Mouse (Mus musculus): ENCODE results near the gene Zfp800. TPM values are rescaled to one million over a fixed set of nuclear protein-coding genes. Genes with fewer than 3 reads are reported as not detected.

The Zfp800 gene
- total and polyA plus RNA-seq, 3 experiments: 95.3 to 235 (median 122) TPM

DNA sequence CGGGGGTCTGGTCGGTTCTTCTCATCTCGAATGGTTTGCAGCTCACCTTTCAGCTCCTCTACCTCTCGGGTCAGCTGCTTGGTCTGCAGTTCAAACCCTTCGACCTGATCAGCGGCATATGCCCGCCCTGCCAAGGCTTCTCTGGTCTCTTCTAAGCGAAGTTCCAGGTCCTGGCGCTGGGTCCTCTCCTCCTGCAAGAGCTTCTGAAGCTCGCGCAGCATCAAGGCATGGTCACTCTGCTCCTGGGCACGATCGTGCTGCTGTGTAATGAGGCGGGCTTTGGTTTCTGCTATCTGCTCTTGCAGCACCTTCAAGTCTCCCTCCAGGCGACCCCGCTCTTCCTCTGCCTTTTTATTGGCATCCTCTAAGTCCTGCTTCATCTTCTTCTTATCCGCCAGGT lies 22.6 kb upstream of the Zfp800 start:
- peaks cover 45% of the 10 kb centered on the region for H3K4me1 ChIP-seq (ENCODE audit: insufficient read depth, low read depth, low read length)

DNA sequence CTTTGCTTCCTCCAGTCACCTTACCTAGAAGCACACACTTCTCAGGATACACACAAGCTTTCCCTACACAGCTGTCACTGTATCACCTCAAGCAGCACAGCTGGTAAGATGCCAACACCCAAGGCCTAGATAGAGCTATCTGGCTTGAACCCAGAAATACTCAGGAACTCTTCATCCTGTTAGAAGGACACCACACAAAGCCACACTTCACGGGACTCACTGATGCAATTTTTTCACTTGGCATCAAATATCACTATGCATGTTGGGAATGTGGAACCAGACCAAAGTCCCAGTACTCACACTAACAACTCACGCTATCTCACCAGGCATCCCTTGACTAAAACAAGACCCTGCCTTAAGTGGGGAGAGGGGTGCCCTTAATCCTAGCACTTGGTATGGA lies 21.9 kb upstream of the Zfp800 start:
- Histone ChIP-seq H3K27me3 (ENCODE audit: insufficient read depth, low read length) (no peaks in the 10 kb centered on the region), H3K36me3 (replicated peaks) (peaks cover 61% of the 10 kb centered on the region), H3K9me3 (replicated peaks) (no peaks in the 10 kb centered on the region), H3K4me3 (ENCODE audit: low read depth, low read length) (no peak overlapping the region), H3K4me1 (ENCODE audit: insufficient read depth, low read depth, low read length) (peaks cover 42% of the 10 kb centered on the region)
- TF ChIP-seq GATA1 (IDR thresholded peaks at IDR 0.05; ENCODE audit: borderline replicate concordance, low read length) (no peak), CTCF (IDR thresholded peaks at IDR 0.05; ENCODE audit: low read depth, low read length) (no peak), TAL1 (conservative IDR thresholded peaks at IDR 0.05; ENCODE audit: low read depth, low read length) (no peak), POLR2AphosphoS5 (IDR thresholded peaks at IDR 0.05; ENCODE audit: insufficient replicate concordance, low read depth, low read length) (no peak), GATA2 (IDR thresholded peaks at IDR 0.05; ENCODE audit: borderline replicate concordance, low read depth, low read length) (no peak)
- DNase-seq (ENCODE audit: low spot score) (no peak), ATAC-seq (ENCODE audit: extremely low read depth, insufficient number of reproducible peaks, low FRiP score, poor library complexity, severe bottlenecking) (no peak)

More for the DNA sequence above, 22.6 kb upstream of the Zfp800 start:
- no peaks in the 10 kb centered on the region for H3K9me3 ChIP-seq (replicated peaks)
- TF ChIP-seq GATA1 (IDR thresholded peaks at IDR 0.05; ENCODE audit: borderline replicate concordance, low read length) (no peak), TAL1 (conservative IDR thresholded peaks at IDR 0.05; ENCODE audit: low read depth, low read length) (no peak), GATA2 (IDR thresholded peaks at IDR 0.05; ENCODE audit: borderline replicate concordance, low read depth, low read length) (no peak), POLR2AphosphoS5 (IDR thresholded peaks at IDR 0.05; ENCODE audit: insufficient replicate concordance, low read depth, low read length) (no peak), CTCF (IDR thresholded peaks at IDR 0.05; ENCODE audit: low read depth, low read length) (no peak)
- no peak for ATAC-seq (ENCODE audit: extremely low read depth, insufficient number of reproducible peaks, low FRiP score, poor library complexity, severe bottlenecking)
- no peak for DNase-seq (ENCODE audit: low spot score)
- H3K27me3 ChIP-seq (ENCODE audit: insufficient read depth, low read length): no peaks in the 10 kb centered on the region
- peaks cover 63% of the 10 kb centered on the region for H3K36me3 ChIP-seq (replicated peaks)
- H3K4me3 ChIP-seq (ENCODE audit: low read depth, low read length): peak overlapping the region; percentile 95; the same call in 1 of the 2 replicates

DNA sequence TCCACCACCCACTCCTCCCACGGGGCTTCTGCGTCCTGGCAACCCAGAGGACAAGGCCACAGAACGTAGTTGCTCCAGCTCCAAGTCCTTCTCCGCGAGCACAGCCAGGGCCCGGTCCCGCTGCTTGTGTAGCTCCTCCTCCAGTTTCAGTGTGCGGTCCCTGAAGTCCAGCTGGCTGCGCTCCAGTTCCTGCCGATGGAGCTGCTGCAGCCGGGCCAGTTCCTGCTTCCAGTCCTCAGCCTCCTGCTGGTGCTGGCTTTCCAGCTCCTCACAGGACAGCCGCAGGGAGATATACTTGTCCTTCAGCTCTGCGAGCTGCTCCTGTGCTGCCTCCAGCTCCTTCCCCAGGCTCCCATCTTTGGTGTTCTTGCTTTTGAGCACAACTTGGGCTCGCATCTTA lies 20.6 kb upstream of the Zfp800 start:
- Histone ChIP-seq H3K9me3 (replicated peaks) (no peaks in the 10 kb centered on the region), H3K4me3 (ENCODE audit: low read depth, low read length) (no peak overlapping the region), H3K27me3 (ENCODE audit: insufficient read depth, low read length) (no peaks in the 10 kb centered on the region), H3K36me3 (replicated peaks) (peaks cover 58% of the 10 kb centered on the region), H3K4me1 (ENCODE audit: insufficient read depth, low read depth, low read length) (peaks cover 33% of the 10 kb centered on the region)
- ATAC-seq (ENCODE audit: extremely low read depth, insufficient number of reproducible peaks, low FRiP score, poor library complexity, severe bottlenecking) (no peak), DNase-seq (ENCODE audit: low spot score) (no peak)
- TF ChIP-seq POLR2AphosphoS5 (IDR thresholded peaks at IDR 0.05; ENCODE audit: insufficient replicate concordance, low read depth, low read length): no peak
- TF ChIP-seq GATA2 (IDR thresholded peaks at IDR 0.05; ENCODE audit: borderline replicate concordance, low read depth, low read length): no peak
- no peak for TF ChIP-seq CTCF (IDR thresholded peaks at IDR 0.05; ENCODE audit: low read depth, low read length)
- no peak for TF ChIP-seq GATA1 (IDR thresholded peaks at IDR 0.05; ENCODE audit: borderline replicate concordance, low read length)
- no peak for TF ChIP-seq TAL1 (conservative IDR thresholded peaks at IDR 0.05; ENCODE audit: low read depth, low read length)

DNA sequence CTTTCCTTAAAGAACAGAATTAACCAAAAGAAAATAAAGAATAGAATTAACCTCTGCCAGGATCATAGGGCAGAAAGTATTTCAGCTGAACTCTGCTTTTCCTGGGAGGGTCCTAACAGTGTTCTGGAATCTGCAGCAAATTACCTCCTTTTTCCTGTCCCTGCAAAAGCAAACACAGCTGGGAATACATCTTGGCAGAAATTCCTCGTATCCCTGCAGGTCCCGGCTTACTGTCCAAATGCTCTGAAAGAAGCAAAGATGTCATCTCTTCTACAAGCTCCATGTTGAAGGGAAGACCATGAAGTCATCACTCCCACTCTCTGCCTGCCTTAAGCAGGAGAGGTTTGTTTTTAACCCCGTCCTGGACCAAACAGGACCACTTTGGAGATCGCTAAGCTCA lies 19.2 kb upstream of the Zfp800 start:
- ATAC-seq (ENCODE audit: extremely low read depth, insufficient number of reproducible peaks, low FRiP score, poor library complexity, severe bottlenecking) (no peak), DNase-seq (ENCODE audit: low spot score) (no peak)
- TF ChIP-seq GATA2 (IDR thresholded peaks at IDR 0.05; ENCODE audit: borderline replicate concordance, low read depth, low read length): no peak
- no peak for TF ChIP-seq TAL1 (conservative IDR thresholded peaks at IDR 0.05; ENCODE audit: low read depth, low read length)
- TF ChIP-seq POLR2AphosphoS5 (IDR thresholded peaks at IDR 0.05; ENCODE audit: insufficient replicate concordance, low read depth, low read length): no peak
- no peak for TF ChIP-seq GATA1 (IDR thresholded peaks at IDR 0.05; ENCODE audit: borderline replicate concordance, low read length)
- H3K4me1 ChIP-seq (ENCODE audit: insufficient read depth, low read depth, low read length): peaks cover 22% of the 10 kb centered on the region
- H3K27me3 ChIP-seq (ENCODE audit: insufficient read depth, low read length): no peaks in the 10 kb centered on the region
- H3K4me3 ChIP-seq (ENCODE audit: low read depth, low read length): no peak overlapping the region
- H3K9me3 ChIP-seq (replicated peaks): no peaks in the 10 kb centered on the region
- H3K36me3 ChIP-seq (replicated peaks): peaks cover 58% of the 10 kb centered on the region

DNA sequence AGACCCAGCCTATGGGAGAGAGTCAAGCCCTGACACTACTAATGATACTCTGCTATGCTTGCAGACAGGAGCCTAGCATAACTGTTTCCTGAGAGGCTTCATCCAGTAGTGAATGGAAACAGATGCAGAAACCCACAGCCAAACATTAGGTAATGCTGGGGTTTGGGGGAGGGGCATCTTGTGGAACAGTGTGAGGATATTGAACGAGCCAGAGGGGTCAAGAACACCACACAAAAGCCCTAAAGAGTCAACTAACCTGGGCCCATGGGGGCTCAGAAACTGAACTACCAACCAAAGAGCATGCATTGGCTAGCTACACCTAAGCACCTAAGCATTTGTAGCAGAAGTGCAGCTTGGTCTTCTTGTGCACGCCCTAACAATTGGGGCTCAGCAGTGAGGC lies 13.4 kb upstream of the Zfp800 start:
- H3K4me3 ChIP-seq (ENCODE audit: low read depth, low read length): no peak overlapping the region
- no peaks in the 10 kb centered on the region for H3K4me1 ChIP-seq (ENCODE audit: insufficient read depth, low read depth, low read length)
- H3K36me3 ChIP-seq (replicated peaks): peaks cover 13% of the 10 kb centered on the region
- TF ChIP-seq GATA1 (IDR thresholded peaks at IDR 0.05; ENCODE audit: borderline replicate concordance, low read length) (no peak), GATA2 (IDR thresholded peaks at IDR 0.05; ENCODE audit: borderline replicate concordance, low read depth, low read length) (no peak), TAL1 (conservative IDR thresholded peaks at IDR 0.05; ENCODE audit: low read depth, low read length) (no peak), POLR2AphosphoS5 (IDR thresholded peaks at IDR 0.05; ENCODE audit: insufficient replicate concordance, low read depth, low read length) (no peak), CTCF (IDR thresholded peaks at IDR 0.05; ENCODE audit: low read depth, low read length) (no peak)
- DNase-seq (ENCODE audit: low spot score) (no peak), ATAC-seq (ENCODE audit: extremely low read depth, insufficient number of reproducible peaks, low FRiP score, poor library complexity, severe bottlenecking) (no peak)
- no peaks in the 10 kb centered on the region for H3K9me3 ChIP-seq (replicated peaks)
- peaks cover 4% of the 10 kb centered on the region; the same call in 1 of the 2 replicates for H3K27me3 ChIP-seq (ENCODE audit: insufficient read depth, low read length)

DNA sequence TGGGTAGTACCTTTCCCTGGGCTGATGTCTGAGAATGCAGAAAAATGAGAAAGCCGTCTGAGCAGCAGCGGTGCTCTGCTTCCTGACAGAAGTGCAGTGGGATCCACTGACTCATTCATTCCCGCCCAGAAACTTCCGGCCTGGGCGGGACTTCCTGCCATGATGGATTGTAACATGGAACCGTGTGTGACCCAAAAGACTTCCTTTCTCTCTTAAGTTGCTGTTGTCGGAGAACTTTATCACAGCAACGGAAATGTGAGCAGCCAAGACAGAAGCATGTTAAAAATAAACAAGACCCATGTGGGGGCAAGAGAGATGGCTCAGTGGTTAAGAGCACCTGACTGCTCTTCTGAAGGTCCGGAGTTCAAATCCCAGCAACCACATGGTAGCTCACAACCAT lies 12.2 kb upstream of the Zfp800 start:
- H3K27me3 ChIP-seq (ENCODE audit: insufficient read depth, low read length): peaks cover 4% of the 10 kb centered on the region; the same call in 1 of the 2 replicates
- peaks cover 2% of the 10 kb centered on the region for H3K36me3 ChIP-seq (replicated peaks)
- no peaks in the 10 kb centered on the region for H3K9me3 ChIP-seq (replicated peaks)
- no peaks in the 10 kb centered on the region for H3K4me1 ChIP-seq (ENCODE audit: insufficient read depth, low read depth, low read length)
- ATAC-seq (ENCODE audit: extremely low read depth, insufficient number of reproducible peaks, low FRiP score, poor library complexity, severe bottlenecking) (no peak), DNase-seq (ENCODE audit: low spot score) (no peak)
- TF ChIP-seq CTCF (IDR thresholded peaks at IDR 0.05; ENCODE audit: low read depth, low read length) (no peak), GATA1 (IDR thresholded peaks at IDR 0.05; ENCODE audit: borderline replicate concordance, low read length) (no peak), TAL1 (conservative IDR thresholded peaks at IDR 0.05; ENCODE audit: low read depth, low read length) (no peak), GATA2 (IDR thresholded peaks at IDR 0.05; ENCODE audit: borderline replicate concordance, low read depth, low read length) (no peak), POLR2AphosphoS5 (IDR thresholded peaks at IDR 0.05; ENCODE audit: insufficient replicate concordance, low read depth, low read length) (no peak)
- no peak overlapping the region for H3K4me3 ChIP-seq (ENCODE audit: low read depth, low read length)
